Mouse (Mus musculus): ENCODE measurements around the gene Tmem53. TPM values are rescaled to one million over a fixed set of nuclear protein-coding genes. Genes with fewer than 3 reads are reported as not detected.

Gene Tmem53
- 1 to 10 TPM; 4.2 to 5.9 (median 5.7) TPM for total RNA-seq (2022)

DNA sequence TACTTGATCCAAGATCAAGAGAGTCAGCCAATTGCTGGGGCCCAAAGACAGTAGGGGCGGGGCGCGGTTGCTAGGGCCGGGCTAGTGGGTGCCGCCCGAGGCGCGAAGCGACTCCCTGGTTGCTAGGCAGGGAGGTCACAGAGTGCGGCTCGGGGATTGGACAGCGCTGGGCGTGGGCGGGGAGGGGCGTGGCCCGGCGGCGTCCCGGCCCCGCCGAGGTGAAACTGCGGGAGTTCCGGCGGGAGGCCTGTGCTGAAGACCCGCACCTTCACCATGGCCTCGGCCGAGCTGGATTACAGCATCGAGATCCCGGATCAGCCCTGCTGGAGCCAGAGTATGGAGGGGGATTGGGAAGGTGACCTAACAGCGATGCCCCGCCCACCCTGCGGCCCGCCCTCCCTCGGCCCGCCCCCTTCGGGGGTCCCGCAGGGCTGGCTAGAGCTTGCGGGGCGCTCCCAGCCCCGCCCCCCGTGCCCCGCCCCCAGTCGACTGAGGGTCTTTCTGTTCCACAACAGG is at the start of gene Tmem53, which contains the start of gene Armh1:
Gene Tmem53, plus strand, starts transcription at position 151 of the 516 bp plus-strand sequence.
Gene Armh1, minus strand, starts transcription at position 325 of the 516 bp plus-strand sequence.
- peak; percentile 63 to 64 for DNase-seq (ENCODE audit: low spot score in 2 of 2)

DNA sequence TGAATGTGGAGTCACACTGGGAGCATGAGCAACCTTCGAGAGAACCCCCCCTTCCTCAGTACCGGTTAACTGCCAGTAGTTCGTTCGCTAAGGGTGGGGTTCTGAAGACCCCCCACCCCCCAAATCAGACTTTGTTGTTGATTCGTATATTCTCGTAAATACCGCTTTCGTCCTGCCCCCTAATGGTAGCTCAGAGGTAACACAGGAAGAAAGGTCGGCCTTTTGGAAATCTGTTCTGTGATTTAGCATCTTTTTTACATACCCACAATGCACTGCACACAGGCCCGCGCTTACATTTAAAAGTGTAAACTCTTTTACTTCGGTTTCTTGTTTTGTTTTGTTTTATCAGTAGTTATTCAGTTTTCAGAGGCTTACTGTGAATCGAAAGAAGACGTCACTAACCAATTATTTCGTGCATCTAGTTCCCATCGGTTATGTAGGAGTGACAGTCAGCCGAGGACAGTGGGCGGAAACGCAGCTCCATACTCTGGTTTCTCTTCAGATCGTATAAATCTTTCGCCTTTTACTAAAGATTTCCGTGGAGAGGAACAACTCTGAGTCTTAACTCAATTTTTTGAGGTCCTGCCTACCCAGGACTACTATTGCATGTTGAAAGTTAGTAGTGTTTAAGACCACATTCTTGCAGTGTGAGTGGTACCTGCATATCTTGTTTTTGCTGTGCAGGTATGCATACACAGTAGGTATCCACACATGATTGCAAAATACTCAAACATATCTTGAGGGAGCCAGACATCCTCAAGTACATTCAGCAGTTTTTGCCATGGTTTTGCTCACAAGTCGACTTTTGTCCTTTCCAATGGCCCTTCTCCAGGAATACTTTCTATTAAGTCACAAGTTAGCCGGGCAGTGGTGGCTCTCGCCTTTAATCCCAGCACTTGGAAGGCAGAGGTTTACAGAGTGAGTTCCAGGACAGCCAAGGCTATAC is 49.4 kb upstream of the Tmem53 start:
- DNase-seq (ENCODE audit: low spot score in 2 of 2), result no peak

DNA sequence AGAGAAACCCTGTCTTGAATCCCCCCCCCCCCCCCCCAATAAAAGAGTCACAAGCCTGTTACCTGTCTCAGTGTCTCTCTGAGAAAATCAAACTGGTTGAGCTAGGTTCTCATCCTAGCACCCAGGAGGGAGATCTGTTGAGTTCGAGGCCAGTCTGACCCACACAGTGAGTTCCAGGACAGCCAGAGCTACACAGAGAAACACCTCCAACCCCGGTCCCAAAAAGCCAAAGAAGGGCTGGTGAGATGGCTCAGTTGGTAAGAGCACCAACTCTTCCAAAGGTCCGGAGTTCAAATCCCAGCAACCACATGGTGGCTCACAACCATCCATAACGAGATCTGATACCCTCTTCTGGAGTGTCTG is 48.8 kb upstream of the Tmem53 start:
- DNase-seq (ENCODE audit: low spot score in 2 of 2), result no peak

DNA sequence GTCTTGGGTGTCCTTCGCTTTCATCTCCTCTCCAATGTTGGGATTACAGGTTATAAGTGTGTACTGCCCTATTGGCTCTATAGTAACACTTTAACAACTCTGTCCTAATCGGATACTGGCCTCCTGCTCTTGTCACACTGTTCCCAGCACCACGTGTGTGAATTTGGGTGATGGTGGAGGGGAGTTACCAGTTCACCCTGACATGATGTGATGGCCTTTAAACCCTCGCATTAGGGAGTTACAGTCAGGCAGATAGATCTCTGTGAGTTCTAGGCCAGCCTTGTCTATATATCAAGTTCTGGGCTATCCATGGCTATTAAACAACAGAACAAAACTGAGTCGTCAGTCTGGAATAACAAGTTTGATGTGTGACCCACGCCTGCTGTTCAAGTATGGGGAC is 42.2 kb upstream of the Tmem53 start:
- DNase-seq (ENCODE audit: low spot score in 2 of 2), result no peak

DNA sequence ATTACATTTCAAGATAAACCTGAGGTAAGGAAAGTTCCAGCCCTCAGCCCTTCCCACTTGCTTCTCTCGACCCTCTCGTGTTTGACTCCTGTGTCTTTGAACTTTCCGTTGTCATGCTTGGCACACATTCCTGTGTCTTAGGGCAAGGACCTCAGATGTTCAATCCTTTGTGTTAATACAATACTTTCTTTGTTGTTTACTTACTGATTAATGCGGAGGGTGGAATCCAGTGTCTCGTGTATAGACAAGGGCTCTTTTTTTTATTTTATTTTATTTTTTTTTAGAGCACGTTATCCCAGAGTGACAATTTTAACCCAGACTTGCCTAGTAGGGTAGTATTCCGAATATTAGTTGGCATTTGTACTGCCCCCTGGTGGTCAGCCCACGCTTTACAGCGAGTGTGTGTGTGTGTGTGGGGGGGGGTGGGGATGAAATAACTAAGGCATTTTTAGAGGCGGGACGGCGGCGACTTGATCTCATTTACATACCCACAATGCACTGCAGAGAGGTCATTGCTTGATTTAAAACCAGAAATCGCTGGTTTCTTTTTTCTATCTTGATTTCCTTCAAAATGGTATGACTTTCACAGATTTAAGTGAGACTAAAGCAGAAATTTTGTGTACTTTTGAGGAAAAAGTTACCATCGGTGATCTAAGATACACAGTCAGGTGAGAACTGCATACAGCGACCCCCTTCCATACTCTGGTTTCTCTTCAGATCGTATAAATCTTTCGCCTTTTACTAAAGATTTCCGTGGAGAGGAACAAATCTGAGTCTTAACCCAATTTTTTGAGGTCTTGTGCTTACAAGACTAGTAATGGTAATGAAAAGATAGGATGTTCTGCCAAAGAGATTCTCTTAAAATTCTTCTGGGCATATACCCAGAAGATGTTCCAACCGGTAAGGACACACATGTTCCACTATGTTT is 41.3 kb upstream of the Tmem53 start:
- peak in 1 of 2 experiments; percentile 55 for DNase-seq (ENCODE audit: low spot score in 2 of 2)

DNA sequence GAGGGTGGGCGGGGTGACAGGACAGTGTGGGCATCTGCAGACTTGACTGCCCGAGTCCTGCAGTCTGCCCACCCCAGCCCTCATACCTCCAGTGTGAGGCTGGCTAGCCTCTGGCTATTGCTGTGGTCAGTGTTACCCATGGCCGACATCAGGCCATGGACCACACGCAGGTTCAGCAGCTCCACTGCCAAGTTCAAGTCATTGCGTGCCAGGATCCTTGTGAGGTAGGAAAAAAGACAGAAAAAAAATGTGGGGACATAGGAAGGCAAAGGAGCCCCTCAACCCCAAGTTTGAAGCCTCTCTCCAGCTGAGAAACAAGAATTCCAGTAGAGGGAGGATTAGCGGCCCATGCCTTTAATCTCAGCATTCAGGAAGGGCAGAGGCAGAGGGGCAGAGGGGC is 37.5 kb upstream of the Tmem53 start:
- no peak for DNase-seq (ENCODE audit: low spot score in 2 of 2)

DNA sequence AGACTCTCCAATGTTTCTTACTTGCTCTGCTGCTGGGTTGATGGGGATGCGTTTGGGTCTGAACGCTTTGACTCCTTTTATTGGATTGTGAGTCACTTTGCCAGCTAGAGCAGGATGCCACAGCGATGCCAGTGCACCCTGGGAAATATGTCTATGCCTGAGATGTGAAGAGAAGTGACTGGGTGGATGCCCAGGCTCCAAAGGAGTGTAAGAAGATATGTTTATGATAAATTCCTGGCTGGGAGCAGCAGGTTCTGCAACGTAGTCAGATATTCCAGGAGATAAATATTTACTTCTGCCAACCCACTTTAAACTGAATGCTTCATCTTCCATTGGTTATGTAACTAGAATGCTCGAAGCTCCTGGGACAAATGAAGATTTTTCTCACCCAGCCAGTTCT is 34.7 kb upstream of the Tmem53 start:
- DNase-seq (ENCODE audit: low spot score in 2 of 2), result peak in 1 of 2 experiments; percentile 39

DNA sequence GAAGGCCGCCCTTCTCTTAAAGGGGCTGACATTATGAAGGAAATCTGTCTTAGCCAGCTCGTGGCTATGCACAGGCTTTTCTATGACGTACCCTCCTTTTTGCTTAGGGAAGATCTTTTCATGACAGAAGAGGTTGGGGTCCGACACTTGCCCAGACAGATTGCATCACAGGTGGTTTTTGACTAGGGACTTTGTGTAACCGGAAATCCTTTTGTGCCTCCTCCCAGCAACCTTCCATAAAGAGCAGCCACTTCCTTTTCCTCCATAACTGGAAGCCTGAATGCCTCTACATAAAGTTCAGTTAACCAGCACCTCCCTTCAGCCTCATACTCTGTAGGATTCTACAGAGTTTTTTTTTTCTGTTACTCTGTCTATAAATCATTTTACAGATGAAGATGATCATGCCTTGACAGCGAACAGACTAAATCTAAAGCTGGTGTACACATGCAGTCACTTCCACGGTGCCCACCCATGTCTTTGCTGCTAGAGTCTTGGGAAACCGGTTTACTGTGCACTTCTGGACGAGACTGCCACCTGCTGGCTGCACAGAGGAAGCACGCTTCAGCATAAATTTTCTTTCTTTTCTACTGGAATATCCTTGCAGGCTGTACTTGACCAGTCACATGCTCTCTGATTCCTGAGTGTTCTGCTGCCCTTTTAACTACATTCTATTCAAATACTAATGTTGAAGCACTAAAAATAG is 33.1 kb upstream of the Tmem53 start:
- no peak for DNase-seq (ENCODE audit: low spot score in 2 of 2)

DNA sequence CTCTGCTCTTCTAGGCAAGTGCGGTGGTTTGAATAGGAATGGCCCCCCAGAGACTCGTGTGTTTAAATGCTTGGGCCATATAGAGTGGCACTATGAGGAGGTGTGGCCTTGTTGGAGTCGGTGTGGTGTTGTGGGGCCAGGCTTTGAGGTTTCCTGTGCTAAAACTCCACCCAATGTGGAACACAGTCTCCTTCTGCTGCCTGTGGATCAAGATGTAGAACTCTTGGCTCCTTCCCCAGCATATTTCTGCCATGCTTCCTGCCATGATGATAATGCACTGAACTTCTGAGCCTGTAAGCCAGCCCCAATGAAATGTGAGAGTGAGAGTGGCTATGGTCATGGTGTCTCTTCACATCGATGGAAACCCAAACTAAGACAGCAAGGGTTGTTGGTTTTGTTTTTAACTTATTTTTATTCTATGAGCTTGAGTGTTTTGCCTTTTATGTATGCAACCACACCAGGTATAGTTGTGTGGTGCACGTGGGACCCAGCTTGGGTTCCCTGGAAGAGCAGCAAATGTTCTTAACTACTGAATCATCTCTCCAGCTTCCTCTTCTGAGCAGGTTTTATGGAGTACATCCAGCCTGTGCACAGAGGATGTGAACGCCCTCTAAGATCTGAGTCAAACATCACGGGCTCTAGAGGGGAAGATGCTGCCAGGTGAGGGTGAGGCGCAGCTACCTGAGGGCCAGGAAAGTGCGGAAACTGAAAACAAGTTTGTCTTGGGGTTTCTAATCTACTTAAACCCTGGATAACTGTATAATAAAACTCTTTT is 30.8 kb upstream of the Tmem53 start:
- DNase-seq (ENCODE audit: low spot score in 2 of 2), result no peak

DNA sequence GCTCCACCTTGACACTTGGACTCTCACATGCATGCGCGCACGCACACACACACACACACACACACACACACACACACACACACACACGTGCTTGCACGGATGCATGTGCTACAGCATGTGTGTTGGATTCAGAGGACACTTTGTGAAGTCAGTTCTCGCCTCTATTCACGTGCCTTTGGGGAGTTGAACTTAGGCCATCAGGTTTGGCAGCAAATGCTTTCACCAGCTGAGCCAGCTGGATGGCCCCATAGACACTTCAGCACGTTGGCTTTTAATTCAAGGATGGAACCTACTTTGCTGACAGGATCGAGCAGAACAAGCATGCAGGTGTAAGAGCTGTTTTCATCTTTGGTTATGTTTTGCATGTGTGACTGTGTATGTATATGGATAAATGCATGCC is 29.9 kb upstream of the Tmem53 start:
- no peak for DNase-seq (ENCODE audit: low spot score in 2 of 2)

DNA sequence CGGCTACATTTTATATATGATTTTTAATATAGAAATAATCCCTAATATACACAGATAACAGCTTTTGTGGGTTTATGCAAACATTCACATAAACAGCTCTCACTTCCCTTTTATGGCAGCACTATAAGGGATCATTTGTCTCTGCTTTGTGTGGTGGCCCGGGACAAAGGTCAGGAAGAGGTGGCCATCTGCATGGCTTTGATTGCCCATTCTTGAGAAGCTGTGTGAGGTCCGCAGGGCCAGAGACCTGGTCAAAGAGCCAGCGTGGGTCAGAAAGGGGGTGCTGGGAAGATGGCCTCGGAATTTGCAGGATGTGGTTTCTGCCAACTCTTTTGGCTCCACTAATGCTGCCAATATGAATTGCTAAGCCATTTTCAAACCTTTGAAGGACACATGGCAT is 28.8 kb upstream of the Tmem53 start:
- no peak for DNase-seq (ENCODE audit: low spot score in 2 of 2)

DNA sequence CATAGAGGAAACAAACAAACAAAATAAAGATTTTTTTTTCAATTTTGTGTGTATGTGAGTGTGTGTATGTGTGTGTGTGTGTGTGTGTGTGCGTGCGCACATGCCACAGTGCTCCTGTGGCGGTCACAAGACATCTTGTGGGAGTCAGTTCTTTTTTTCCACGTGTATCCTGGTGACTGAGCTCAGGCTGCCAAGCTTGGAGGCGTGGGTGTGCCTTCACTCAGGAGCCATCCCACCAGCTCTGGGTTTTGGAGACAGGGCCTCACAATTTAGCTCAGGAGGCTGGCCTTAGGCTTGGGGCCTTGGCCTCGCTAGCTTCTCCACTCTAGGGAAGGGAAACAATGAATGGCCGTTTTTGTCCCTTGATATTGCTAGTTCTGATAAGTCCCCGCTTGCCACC is 27.6 kb upstream of the Tmem53 start:
- no peak for DNase-seq (ENCODE audit: low spot score in 2 of 2)

DNA sequence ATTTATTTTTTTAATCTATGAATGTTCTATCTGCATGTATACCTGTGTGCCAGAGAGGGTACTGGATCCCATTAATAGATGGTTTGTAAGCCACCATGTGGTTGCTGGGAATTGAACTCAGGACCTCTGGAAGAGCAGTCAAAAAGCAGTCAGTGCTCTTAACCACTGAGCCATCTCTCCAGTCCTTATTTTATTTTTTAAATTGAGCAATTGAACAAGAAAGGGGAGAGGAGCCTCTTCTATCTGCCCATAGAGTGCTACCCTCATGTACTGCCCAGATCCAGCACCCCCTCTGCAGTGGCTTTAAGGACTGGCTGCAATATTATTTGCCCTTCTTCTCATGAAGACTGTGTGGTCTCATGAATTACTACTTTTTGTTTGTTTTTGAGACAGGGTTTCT is 26.5 kb upstream of the Tmem53 start:
- no peak for DNase-seq (ENCODE audit: low spot score in 2 of 2)

DNA sequence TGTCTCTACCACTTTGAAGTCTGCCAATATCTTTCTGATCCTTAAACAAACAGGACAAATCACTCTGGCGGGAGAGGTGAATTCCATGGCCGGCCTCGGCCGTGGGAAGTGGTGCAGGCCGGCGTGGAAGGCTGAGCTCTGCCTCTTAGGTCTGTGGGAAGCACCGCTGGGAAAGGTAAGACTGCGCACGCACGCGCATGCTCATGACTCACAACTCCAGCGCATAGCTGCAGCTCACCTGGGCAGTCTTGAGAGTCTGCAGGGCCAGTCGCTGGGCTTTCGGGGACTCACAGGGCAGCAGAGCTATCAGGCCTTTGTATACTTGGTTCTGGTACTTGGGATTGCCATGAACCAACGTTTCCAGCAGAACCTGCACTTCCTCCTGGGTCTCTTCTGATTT is 22.2 kb upstream of the Tmem53 start:
- DNase-seq (ENCODE audit: low spot score in 2 of 2), result no peak

DNA sequence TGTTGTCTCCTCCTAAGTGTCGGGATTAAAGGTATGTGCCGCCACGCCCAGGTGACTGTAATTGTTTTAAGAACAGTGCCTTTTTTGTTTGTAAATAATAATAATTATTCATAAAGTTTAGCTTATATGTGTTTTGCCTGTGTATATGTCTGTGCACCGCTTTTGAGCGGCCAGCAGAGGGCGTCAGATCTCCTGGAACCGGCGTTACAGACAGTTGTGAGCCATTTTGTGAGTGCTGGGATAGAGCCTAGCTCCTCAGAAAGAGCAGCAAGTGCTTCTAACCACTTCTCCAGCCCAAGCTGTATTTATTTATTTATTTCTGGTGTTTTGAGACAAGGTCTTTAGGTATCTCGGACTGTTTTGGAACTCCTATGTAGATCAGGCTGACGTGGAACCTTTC is 21.4 kb upstream of the Tmem53 start:
- no peak for DNase-seq (ENCODE audit: low spot score in 2 of 2)

DNA sequence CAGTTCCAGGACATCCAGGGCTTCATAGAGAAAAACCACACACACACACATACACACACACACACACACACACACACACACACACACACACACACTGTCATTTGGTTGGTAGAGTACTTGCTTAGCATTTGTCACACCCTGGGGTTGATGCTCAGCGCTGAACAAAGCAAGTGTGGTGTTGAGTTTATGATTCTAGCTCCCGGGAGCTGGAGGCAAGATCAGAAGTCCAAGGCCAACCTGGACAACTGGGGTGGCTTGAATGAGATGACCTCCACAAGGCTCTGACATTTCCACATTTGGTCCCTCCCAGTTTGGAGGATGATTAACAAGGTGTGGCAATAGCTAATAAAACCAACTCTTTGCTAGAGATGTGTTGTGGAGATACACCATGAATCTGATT is 20.5 kb upstream of the Tmem53 start:
- DNase-seq (ENCODE audit: low spot score in 2 of 2), result no peak

DNA sequence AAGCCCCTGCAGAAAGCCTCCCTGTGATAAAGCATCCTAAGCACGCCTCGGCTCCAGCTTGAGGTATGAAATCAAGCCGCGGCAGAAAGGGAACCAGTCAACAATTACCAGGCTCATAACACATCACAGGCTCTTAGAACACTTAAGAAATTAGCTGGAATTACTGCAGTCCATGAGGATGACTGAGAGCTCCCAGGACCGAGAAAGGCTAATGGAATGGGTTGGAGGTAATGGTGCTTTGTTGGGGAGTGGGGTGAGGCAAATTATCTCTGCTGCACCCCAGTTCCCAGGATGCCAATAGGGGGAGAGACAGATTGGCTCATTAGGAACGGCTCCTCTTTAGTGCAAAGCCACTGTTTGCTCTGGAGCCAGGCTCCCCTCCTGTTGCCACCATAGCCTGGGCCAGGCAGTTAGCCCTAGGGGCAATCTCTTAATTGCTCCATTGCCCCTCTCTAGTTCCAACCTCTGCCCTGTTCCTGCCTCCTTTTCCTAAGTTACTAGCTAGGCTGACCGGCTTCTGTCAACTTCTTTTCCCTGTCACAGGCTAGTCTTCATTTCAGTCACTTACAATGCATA is 17.5 kb upstream of the Tmem53 start:
- no peak for DNase-seq (ENCODE audit: low spot score in 2 of 2)

DNA sequence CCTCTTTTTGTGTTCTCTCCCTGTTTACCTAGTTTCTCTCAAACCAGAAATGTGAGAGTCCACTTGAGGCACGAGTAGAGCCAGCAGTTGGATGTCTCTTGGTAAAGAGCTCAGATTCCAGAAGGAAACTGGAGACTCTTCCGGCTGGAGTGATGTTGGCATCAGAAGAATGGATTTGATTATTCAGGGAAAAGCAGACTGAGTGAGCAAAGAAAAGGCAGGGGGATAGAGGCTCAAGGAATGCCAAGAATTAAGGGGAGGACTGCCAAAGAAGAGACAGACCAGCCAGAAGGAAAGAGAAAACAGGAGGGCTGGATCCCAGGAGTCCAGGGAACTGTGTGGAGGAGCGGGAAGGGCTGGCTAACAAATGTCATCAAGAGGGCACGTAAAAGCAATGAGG is 15.9 kb upstream of the Tmem53 start:
- no peak for DNase-seq (ENCODE audit: low spot score in 2 of 2)

DNA sequence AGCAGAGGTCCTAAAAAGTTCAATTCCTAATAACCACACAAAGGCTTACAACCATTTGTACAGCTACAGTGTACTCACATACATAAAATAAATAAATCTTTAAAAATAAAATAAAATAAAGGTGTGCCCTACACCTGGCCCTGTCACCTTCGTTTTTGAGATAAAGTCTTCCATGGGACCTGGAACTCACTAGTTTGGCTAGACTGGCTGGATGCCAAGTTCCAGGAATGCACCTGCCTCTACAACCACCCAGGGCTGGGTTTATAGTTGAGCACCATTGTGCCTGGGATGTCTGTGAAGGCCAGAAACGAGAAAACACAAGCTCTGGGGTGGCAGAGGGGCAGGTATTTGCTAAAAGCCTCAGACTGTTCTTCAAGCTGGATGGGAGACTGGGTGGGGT is 12.6 kb upstream of the Tmem53 start:
- no peak for DNase-seq (ENCODE audit: low spot score in 2 of 2)

DNA sequence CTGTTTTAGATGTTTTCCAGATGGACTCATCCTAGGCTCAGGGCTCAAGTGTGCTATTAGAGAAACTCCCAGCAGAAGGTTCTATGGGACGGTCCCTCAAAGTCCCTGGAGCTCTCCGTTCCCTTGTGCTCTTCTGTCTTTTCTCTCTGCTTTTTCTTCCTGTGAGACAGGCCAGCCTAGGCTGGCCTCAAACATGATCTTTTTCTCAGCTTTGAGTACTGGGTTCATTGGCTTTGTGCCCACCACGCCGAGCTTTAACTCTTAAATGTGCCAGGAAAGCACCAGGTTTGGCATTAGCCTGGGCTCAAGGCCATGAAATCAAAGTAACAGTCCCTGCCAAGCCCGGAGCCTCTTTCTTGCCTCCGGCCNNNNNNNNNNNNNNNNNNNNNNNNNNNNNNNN is 10.9 kb upstream of the Tmem53 start:
- DNase-seq (ENCODE audit: low spot score in 2 of 2), result no peak

Data from layer of hippocampus, adult 8-10 months (tissue).